Mouse (Mus musculus) ES-Bruce4 (cell line): Measurements from ENCODE around the gene Lrba. TPM values are rescaled to one million over a fixed set of nuclear protein-coding genes. Genes with fewer than 3 reads are reported as not detected.

Experiments
- H3K27ac ChIP-seq: 2 replicates; pipeline ENCODE4 v1.5.1; 2012; ENCODE audit warnings: low read length, inconsistent platforms; ENCODE audit not compliant: insufficient read depth
- H3K27me3 ChIP-seq: 2 replicates; pipeline ENCODE4 v1.6.1; 2012; ENCODE audit warnings: mild to moderate bottlenecking, low read length, inconsistent platforms; ENCODE audit not compliant: control insufficient read depth, poor library complexity, insufficient read depth, severe bottlenecking
- H3K36me3 ChIP-seq: 2 replicates; pipeline ENCODE4 v1.6.1; 2012; ENCODE audit warnings: inconsistent platforms, mild to moderate bottlenecking, low read length, moderate library complexity; ENCODE audit not compliant: control insufficient read depth, poor library complexity, insufficient read depth, severe bottlenecking
- H3K4me1 ChIP-seq: one replicate; pipeline ENCODE4 v1.8.1; 2011; ENCODE audit warnings: low read length; ENCODE audit not compliant: control insufficient read depth, insufficient read depth
- H3K4me3 ChIP-seq: 2 replicates; pipeline ENCODE4 v1.5.1; 2011; ENCODE audit warnings: low read depth, mild to moderate bottlenecking, low read length
- H3K9ac ChIP-seq: 2 replicates; pipeline ENCODE4 v1.6.1; 2012; ENCODE audit warnings: low read depth, mild to moderate bottlenecking, inconsistent platforms; ENCODE audit not compliant: poor library complexity, severe bottlenecking
- H3K9me3 ChIP-seq: replicated peaks from 2 replicates; pipeline ENCODE4 v1.6.1; 2012; ENCODE audit warnings: mild to moderate bottlenecking, low read length, inconsistent platforms; ENCODE audit not compliant: control insufficient read depth, poor library complexity, insufficient read depth, severe bottlenecking
- CTCF ChIP-seq: IDR thresholded peaks from one replicate; pipeline ENCODE4 v1.8.1; 2011; ENCODE audit warnings: low read depth, low read length
- EP300 ChIP-seq: IDR thresholded peaks from 2 replicates; pipeline ENCODE4 v1.6.1; 2011; ENCODE audit warnings: low read depth, low read length; ENCODE audit not compliant: insufficient read depth
- POLR2A ChIP-seq: IDR thresholded peaks from one replicate; pipeline ENCODE4 v1.8.1; 2011; ENCODE audit warnings: low read length; ENCODE audit not compliant: insufficient read depth
- polyA plus RNA-seq: library from polyadenylated mRNA; stranded (reverse); fragments of >200 nt; gene quantifications from 2 replicates; pipeline ENCODE4 v1.2.4, GENCODE M21; 2011; ENCODE audit warnings: low read depth; ENCODE audit not compliant: missing spikeins, insufficient read depth, insufficient read length

The Lrba gene
- polyA plus RNA-seq, 1 experiment, result 24.5 TPM

DNA sequence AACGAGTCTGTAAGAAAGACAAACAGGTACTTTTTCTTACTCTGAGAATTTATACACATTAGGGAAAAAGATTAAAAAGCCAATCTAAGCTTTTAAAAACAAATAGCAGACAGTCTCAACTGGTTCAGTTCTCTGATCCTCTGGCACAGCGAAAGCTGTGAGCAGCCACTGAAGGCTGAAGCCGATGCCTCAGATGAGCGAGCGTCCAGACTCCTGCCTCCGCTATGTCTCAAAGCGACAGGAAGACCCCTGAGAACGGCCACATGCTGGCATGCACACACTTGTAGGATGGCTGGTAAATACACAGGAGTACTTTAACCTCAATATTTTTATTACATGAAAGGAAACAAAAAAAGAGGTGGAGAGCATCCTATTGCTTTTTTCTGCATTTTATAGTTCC lies 535.4 kb downstream of the Lrba start:
- Histone ChIP-seq H3K4me3 (no peak overlapping the region), H3K27me3 (no peaks in the 10 kb centered on the region), H3K9me3 (no peaks in the 10 kb centered on the region), H3K9ac (no peak overlapping the region), H3K27ac (no peak overlapping the region), H3K4me1 (no peaks in the 10 kb centered on the region), H3K36me3 (no peaks in the 10 kb centered on the region)
- TF ChIP-seq EP300 (no peak), CTCF (no peak), POLR2A (no peak)

DNA sequence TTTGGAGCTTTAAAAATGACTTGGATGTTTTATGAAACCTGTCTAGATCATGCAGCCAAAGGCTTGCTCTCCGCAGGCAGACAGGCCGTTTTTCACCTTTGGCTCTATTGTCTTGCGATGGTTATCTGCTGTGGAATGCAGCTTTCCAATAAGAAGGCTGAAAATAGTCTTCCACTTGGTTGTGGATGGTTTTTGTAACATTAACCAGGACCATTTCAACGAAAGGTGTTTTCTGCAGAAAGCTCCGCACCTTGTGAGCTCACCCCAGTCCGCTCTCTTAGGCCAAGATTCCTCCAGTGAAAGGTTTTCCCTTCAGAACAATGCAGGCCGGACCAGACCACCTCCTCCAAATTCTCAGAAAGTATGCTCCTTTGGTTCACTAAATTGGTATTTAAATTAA lies 536.0 kb downstream of the Lrba start:
- Histone ChIP-seq H3K4me3 (no peak overlapping the region), H3K9me3 (no peaks in the 10 kb centered on the region), H3K4me1 (no peaks in the 10 kb centered on the region), H3K9ac (no peak overlapping the region), H3K27me3 (no peaks in the 10 kb centered on the region), H3K27ac (no peak overlapping the region), H3K36me3 (no peaks in the 10 kb centered on the region)
- TF ChIP-seq EP300 (no peak), POLR2A (no peak), CTCF (no peak)

DNA sequence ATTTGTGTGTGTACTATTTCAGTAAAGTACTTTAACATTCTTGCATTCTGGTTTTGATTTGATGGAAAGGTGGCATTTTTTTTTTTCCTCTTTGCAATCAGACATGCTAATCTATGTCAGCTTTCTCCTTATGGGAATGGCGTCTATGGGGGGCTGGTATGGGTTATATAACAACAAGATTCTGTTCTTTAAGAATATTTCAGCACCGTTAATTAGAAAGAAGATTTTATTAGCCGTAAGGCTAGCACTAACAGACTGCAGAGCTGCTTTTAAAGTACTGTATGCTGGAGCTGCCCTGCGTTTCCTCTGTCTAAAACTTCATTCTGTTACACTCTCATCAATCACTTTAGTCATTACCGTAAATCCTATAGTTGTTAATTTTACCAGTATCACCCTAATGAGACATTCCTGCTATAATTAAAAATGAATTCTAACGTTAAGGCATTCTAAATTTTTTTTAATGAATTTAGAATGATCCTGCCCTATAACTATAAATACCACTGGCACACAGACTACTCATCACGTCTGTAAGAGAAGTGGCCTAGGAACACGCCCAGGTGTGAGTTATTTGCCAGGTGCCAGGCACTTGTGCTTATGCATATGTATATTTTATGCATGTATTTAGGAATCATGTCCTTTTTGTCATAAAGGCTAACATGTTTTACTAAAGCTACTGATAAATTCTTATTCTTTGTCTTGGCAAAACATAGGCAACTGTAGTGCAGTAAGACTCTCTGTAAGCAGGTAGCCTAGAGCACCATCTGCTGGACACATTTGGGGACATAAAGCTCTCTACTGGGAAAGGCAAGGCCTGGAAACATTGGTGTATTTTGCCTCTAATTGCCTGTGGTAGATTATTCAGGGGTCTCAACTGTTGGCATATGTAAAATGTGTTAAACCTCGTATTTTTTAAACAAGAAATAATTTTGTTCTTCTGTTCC lies 536.9 kb downstream of the Lrba start:
- H3K9me3 ChIP-seq, result no peaks in the 10 kb centered on the region
- H3K36me3 ChIP-seq, result no peaks in the 10 kb centered on the region
- no peak overlapping the region for H3K27ac ChIP-seq
- H3K9ac ChIP-seq, result no peak overlapping the region
- no peaks in the 10 kb centered on the region for H3K27me3 ChIP-seq
- no peak overlapping the region for H3K4me3 ChIP-seq
- no peaks in the 10 kb centered on the region for H3K4me1 ChIP-seq
- TF ChIP-seq EP300 (no peak), POLR2A (no peak), CTCF (peak; percentile 10)

DNA sequence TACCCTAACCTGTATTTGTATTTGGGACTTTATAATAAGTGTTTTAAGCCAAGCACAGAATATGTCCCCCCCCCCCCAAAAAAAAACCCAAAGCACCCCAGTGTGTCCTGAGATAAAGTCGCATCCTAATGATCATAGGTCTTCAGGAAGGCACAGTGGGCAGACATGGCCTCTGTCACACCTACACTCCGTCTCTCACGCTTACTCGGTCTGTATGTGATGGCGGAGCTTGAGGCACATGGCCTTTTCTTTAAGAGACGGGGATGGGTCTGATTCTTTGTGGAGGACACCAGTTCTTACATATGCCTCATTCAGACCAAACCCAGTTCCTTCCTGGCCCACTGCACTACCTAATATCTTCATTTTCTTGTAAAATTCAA lies 537.5 kb downstream of the Lrba start:
- Histone ChIP-seq H3K9ac (no peak overlapping the region), H3K27me3 (no peaks in the 10 kb centered on the region), H3K36me3 (no peaks in the 10 kb centered on the region), H3K9me3 (no peaks in the 10 kb centered on the region), H3K4me3 (no peak overlapping the region), H3K27ac (no peak overlapping the region), H3K4me1 (no peaks in the 10 kb centered on the region)
- TF ChIP-seq CTCF (no peak), POLR2A (no peak), EP300 (no peak)

DNA sequence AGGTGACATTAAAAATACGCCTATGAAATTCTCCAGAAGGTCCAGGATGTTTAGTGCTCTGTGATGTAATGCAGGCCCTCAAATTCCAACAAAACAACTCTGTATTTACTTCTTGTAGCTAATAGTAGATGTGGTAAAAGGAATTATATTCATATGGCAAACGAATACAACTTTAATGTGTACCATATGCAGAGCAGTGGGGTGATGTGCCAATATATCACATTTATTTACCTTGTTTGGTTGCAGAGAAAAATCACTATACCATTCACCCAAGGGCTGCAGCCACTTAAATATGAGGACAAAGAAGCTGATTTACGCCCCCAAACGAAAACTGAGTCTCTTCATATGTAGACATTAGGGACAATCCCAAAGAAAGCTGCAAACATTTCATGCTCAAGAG lies 538.0 kb downstream of the Lrba start:
- Histone ChIP-seq H3K27me3 (no peaks in the 10 kb centered on the region), H3K4me3 (no peak overlapping the region), H3K4me1 (no peaks in the 10 kb centered on the region), H3K27ac (no peak overlapping the region), H3K9me3 (no peaks in the 10 kb centered on the region), H3K36me3 (no peaks in the 10 kb centered on the region), H3K9ac (no peak overlapping the region)
- TF ChIP-seq CTCF, result no peak
- no peak for TF ChIP-seq POLR2A
- no peak for TF ChIP-seq EP300

DNA sequence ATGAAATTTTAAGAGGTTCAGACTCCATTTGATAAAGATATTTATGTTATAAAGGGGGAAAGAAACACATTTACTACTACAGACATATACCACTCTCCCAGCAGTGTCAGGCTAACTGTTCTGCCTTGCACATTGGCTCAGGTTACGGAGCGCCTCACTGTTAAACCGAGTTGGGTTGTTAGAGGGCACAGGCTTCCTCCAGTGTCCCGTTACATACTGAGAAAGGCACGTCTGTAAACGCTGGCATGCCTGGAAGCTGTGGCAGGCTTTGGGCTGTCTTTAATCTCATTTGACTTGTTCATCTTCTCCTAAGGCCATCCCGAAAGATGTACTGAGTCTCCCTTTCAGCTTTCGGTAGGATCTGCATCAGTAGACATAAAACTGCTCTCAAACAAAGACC lies 544.1 kb downstream of the Lrba start:
- H3K9me3 ChIP-seq, result no peaks in the 10 kb centered on the region
- TF ChIP-seq POLR2A (no peak), EP300 (no peak), CTCF (no peak)
- no peak overlapping the region for H3K9ac ChIP-seq
- no peak overlapping the region for H3K4me3 ChIP-seq
- no peaks in the 10 kb centered on the region for H3K4me1 ChIP-seq
- no peaks in the 10 kb centered on the region for H3K27me3 ChIP-seq
- H3K27ac ChIP-seq, result no peak overlapping the region
- H3K36me3 ChIP-seq, result no peaks in the 10 kb centered on the region
